Mouse (Mus musculus) liver, embryonic 14.5 days (tissue): ENCODE results near the gene Fam19a3. TPM values are rescaled to one million over a fixed set of nuclear protein-coding genes. Genes with fewer than 3 reads are reported as not detected.

ENCODE experiments used
- ATAC-seq: fragments of 200-750 bp; cut with Nextera tagmentation; 2 replicates; pipeline ENCODE4 v1.8.0; 2017; ENCODE audit warnings: moderate number of reproducible peaks, mild to moderate bottlenecking, moderate library complexity; ENCODE audit not compliant: insufficient read depth
- DNase-seq, 3 experiments: peaks; one replicate each; pipeline ENCODE4 v3.0.0-alpha.2; 2012 to 2013; ENCODE audit warnings: low read depth in 3 of 3, low spot score in 3 of 3
- H3K27ac ChIP-seq: fragments of 300-500 bp; sonication (generic); 2 replicates; pipeline ENCODE4 v1.5.1; 2014; ENCODE audit warnings: moderate library complexity, mild to moderate bottlenecking, control low read depth, inconsistent platforms
- H3K27me3 ChIP-seq: fragments of 300-500 bp; sonication (generic); 2 replicates; pipeline ENCODE4 v1.6.1; 2014; ENCODE audit warnings: mild to moderate bottlenecking, low read length, moderate library complexity; ENCODE audit not compliant: control insufficient read depth, insufficient read depth
- H3K36me3 ChIP-seq: fragments of 300-500 bp; sonication (generic); replicated peaks from 2 replicates; pipeline ENCODE4 v1.6.1; 2014; ENCODE audit warnings: low read depth; ENCODE audit not compliant: control insufficient read depth, insufficient read depth
- H3K4me1 ChIP-seq, 2 experiments: fragments of 200-500 bp in 1 of 2; fragments of 300-500 bp in 1 of 2; sonication (generic) in 1 of 2; replicated peaks; 2 replicates each; pipeline ENCODE4 v1.6.1; 2012 to 2014; ENCODE audit warnings: antibody characterized with exemption in 1 of 2, inconsistent platforms in 1 of 2, low read length in 1 of 2; ENCODE audit not compliant: control insufficient read depth in 2 of 2, insufficient read depth in 2 of 2
- H3K4me2 ChIP-seq: fragments of 300-500 bp; sonication (generic); 2 replicates; pipeline ENCODE4 v1.6.1; 2014; ENCODE audit warnings: low read depth, mild to moderate bottlenecking, control low read depth, moderate library complexity
- H3K4me3 ChIP-seq, 2 experiments: fragments of 200-500 bp in 1 of 2; fragments of 300-500 bp in 1 of 2; sonication (generic) in 1 of 2; 2 replicates each; pipeline ENCODE4 v1.5.1; 2012 to 2014; ENCODE audit warnings: low read depth in 2 of 2, low read length in 2 of 2, mild to moderate bottlenecking in 2 of 2, control low read depth in 1 of 2, inconsistent platforms in 1 of 2, moderate library complexity in 1 of 2; ENCODE audit not compliant: insufficient read depth in 1 of 2
- H3K9ac ChIP-seq: fragments of 300-500 bp; sonication (generic); replicated peaks from 2 replicates; pipeline ENCODE4 v1.6.1; 2014; ENCODE audit warnings: mild to moderate bottlenecking, control low read depth, moderate library complexity
- H3K9me3 ChIP-seq: fragments of 300-500 bp; sonication (generic); 2 replicates; pipeline ENCODE4 v1.6.1; 2016; ENCODE audit warnings: low read length, mixed read lengths; ENCODE audit not compliant: control insufficient read depth
- CTCF ChIP-seq: IDR thresholded peaks from 2 replicates; pipeline ENCODE4 v1.5.1; 2016; ENCODE audit warnings: antibody characterized with exemption, low read depth, control low read depth
- EP300 ChIP-seq: IDR thresholded peaks from 2 replicates; pipeline ENCODE4 v1.6.1; 2016; ENCODE audit warnings: antibody characterized with exemption, low read depth
- WGBS: fragments of 180-500 bp; shearing (Covaris S2); extraction: QIAGEN DNeasy Blood & Tissue Kit; methylation state at CpG from one replicate; pipeline ENCODE4 v1.1.7; 2014; ENCODE audit not compliant: insufficient replicate concordance; 5-methylcytosine and 5-hydroxymethylcytosine counted together
- polyA plus RNA-seq, 2 experiments: library from polyadenylated mRNA; depleted of rRNA in 1 of 2; stranded (reverse) in 1 of 2; unstranded in 1 of 2; fragments of >200 nt; fragmentation: Nextera tagmentation in 1 of 2; extraction: Ambion mirVana in 1 of 2; gene quantifications; 2 replicates each; pipeline versions ENCODE4 v1.2.1 to v1.2.3; 2012 to 2014

The Fam19a3 gene
- polyA plus RNA-seq, 2 experiments: 0.01 TPM; not detected in 1

DNA sequence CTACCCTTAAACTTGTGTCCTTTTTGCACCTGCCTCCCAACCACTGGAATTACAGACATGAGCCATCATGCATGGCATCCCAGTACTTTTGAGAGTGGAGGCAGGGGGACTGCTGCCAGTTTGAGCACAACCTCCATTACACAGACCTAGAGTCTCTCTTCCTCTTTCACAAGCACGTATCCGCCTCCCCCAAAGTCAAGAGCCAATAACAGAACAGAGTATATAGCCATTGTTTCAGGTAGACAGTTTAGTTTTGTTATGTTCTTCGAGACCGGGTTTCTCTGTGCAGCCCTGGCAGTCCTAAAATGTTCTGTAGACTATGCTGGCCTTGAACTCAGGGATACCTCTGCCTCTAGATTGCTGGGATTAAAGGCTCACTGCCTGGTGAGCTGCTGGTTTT, 30.6 kb upstream of the Fam19a3 start:
- peaks cover 0 to 2% of the 10 kb centered on the region in 2 experiments; a peak in 2 of 4 replicates for H3K4me1 ChIP-seq
- no peak overlapping the region for H3K27ac ChIP-seq
- ATAC-seq (no peak), DNase-seq (no peak)
- no peak for TF ChIP-seq CTCF
- TF ChIP-seq EP300: no peak
- no peak overlapping the region for H3K9ac ChIP-seq
- WGBS: 75% methylated on average over 4 of the region's 4 CpGs
- H3K4me3 ChIP-seq: no peak overlapping the region
- H3K4me2 ChIP-seq: no peak overlapping the region
- H3K36me3 ChIP-seq: no peaks in the 10 kb centered on the region
- no peaks in the 10 kb centered on the region for H3K9me3 ChIP-seq
- H3K27me3 ChIP-seq: no peaks in the 10 kb centered on the region

DNA sequence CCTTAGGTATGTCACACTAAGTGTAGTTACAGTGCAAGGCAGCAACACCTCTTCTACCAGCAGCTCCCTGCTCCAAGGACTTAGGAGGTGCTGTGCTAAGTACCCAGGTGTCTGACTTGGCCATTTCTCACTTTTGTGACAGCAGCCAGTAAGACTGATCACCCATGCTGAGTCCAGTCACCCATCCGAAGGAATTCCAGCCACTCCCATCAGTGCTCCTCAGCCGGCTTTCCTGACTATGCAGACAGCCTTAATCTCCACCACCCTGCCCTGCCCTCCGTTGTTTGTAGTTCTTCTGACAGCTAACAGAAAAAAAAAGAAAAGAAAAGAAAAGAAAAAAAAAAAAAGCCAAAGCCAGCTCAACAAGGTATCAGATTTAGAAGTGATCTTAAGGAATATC, 30.1 kb upstream of the Fam19a3 start:
- DNase-seq (no peak), ATAC-seq (no peak)
- no peak overlapping the region for H3K4me3 ChIP-seq
- no peaks in the 10 kb centered on the region for H3K36me3 ChIP-seq
- H3K9me3 ChIP-seq: no peaks in the 10 kb centered on the region
- 60% methylated on average over 3 of the region's 3 CpGs for WGBS
- TF ChIP-seq CTCF (no peak), EP300 (no peak)
- H3K27me3 ChIP-seq: no peaks in the 10 kb centered on the region
- no peak overlapping the region for H3K4me2 ChIP-seq
- H3K9ac ChIP-seq: no peak overlapping the region
- H3K4me1 ChIP-seq: no peaks in the 10 kb centered on the region; a peak in 2 of 4 replicates
- no peak overlapping the region for H3K27ac ChIP-seq

DNA sequence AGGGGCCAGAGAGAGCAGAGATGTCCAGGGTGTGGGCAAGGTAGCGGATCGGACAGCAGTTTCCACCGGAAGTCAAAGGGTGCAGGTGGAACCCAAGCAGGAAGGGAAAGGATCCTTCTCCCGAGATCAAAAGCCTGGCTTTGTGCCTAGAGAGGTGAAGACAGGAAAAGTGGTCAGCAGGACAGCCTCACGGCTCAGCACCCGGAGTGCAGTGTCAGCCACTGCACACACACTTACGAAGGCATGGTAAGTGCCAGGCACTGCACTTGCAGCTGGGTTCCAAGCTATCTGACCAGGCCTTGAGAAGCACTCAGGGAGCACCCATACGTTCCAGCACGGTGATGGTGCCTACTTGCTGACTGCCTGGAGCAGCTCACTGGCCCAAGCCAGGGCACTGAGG, 23.9 kb upstream of the Fam19a3 start:
- H3K9ac ChIP-seq: no peak overlapping the region
- no peak overlapping the region for H3K4me3 ChIP-seq
- ATAC-seq: no peak; the same call in 1 of the 2 replicates
- H3K4me2 ChIP-seq: no peak overlapping the region
- H3K27ac ChIP-seq: no peak overlapping the region
- H3K9me3 ChIP-seq: no peaks in the 10 kb centered on the region
- H3K27me3 ChIP-seq: no peaks in the 10 kb centered on the region
- no peak for DNase-seq
- WGBS: 73% methylated on average over 9 of the region's 9 CpGs
- H3K36me3 ChIP-seq: no peaks in the 10 kb centered on the region
- H3K4me1 ChIP-seq: no peaks in the 10 kb centered on the region
- TF ChIP-seq CTCF (no peak), EP300 (no peak)

DNA sequence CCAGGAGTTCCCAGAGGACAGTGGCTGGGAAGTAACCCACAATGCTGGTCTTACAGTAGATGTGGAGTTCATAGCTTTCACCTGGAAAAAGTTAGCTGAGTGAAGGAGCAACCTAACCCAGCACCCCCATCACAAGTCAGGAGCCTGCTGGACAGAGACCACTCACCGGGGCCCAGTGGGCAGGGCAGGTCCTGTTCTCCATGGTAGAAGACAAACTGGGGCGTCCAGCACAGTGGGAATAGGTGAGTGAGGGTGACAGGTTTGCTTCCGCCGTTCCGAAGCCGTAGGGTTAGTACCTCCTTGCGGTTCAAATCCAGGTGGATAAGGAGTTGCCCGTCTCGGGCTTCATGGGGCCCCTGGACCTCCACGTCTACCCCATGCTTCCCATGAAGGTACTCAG, 22.7 kb upstream of the Fam19a3 start:
- TF ChIP-seq CTCF (no peak), EP300 (no peak)
- Histone ChIP-seq H3K9ac (no peak overlapping the region), H3K4me2 (no peak overlapping the region), H3K4me1 (no peaks in the 10 kb centered on the region), H3K4me3 (no peak overlapping the region), H3K27ac (no peak overlapping the region), H3K27me3 (no peaks in the 10 kb centered on the region), H3K36me3 (no peaks in the 10 kb centered on the region), H3K9me3 (no peaks in the 10 kb centered on the region)
- no peak for DNase-seq
- ATAC-seq: no peak
- 84% methylated on average over 10 of the region's 10 CpGs for WGBS

DNA sequence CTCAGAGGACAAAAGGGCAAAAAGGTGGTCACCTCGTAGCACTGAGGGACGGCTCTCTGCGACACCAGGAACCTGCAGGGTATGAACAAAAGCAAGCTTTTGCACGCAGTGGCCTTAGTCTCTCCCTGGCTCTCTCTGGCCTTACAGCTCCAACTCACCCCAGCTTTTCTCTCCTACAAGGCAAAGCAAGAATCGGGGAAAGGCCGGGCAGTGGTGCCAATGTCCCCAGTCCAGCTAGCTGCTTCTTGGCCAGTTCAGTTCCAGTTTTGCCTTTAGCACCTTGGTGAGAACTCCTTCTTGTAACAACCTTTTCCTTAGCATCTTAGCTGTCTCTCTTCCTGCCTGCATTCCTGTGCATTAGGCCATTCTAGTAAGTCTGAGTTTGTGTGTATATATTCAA, 19.8 kb upstream of the Fam19a3 start:
- no peak overlapping the region for H3K9ac ChIP-seq
- no peaks in the 10 kb centered on the region for H3K36me3 ChIP-seq
- no peak overlapping the region for H3K4me3 ChIP-seq
- no peak overlapping the region for H3K4me2 ChIP-seq
- no peak overlapping the region for H3K27ac ChIP-seq
- no peaks in the 10 kb centered on the region for H3K4me1 ChIP-seq
- 74% methylated on average over 6 of the region's 6 CpGs for WGBS
- H3K9me3 ChIP-seq: no peaks in the 10 kb centered on the region
- ATAC-seq (no peak), DNase-seq (no peak)
- TF ChIP-seq CTCF (no peak), EP300 (no peak)
- H3K27me3 ChIP-seq: no peaks in the 10 kb centered on the region

DNA sequence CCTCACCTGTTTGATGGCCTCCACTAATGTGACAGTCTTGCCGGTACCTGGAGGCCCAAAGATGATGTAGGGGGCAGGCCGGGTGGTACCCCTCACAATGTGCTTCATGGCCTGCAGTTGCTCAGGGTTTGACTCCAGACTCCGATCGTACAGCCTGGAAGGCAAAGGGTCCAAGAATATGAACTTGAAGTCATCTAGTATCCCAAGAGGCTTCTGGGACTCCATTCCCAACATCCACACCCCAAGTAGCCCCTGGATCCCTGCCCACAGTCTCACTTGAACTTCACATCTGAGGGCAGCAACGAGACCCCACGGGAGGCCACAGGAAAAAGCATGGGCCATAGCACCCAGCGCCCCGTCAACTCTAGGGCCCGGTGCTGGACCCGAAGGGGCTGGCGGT, 19.0 kb upstream of the Fam19a3 start:
- H3K4me3 ChIP-seq: no peak overlapping the region
- ATAC-seq (no peak), DNase-seq (no peak)
- no peak overlapping the region for H3K4me2 ChIP-seq
- no peak overlapping the region for H3K9ac ChIP-seq
- H3K27me3 ChIP-seq: no peaks in the 10 kb centered on the region
- WGBS: 82% methylated on average over 11 of the region's 11 CpGs
- no peak overlapping the region for H3K27ac ChIP-seq
- no peaks in the 10 kb centered on the region for H3K9me3 ChIP-seq
- H3K4me1 ChIP-seq: no peaks in the 10 kb centered on the region
- no peaks in the 10 kb centered on the region for H3K36me3 ChIP-seq
- TF ChIP-seq CTCF (no peak), EP300 (no peak)
